Mouse (Mus musculus) stomach, postnatal 0 days (tissue): Measurements from ENCODE around the gene 2610528J11Rik.

Experiments used
- CTCF ChIP-seq: IDR thresholded peaks from 2 replicates; pipeline ENCODE4 v1.5.1; 2016; ENCODE audit warnings: antibody characterized with exemption, low read depth, mild to moderate bottlenecking, moderate library complexity
- EP300 ChIP-seq: optimal IDR thresholded peaks from 2 replicates; pipeline ENCODE3; 2016; ENCODE audit warnings: antibody characterized with exemption

DNA sequence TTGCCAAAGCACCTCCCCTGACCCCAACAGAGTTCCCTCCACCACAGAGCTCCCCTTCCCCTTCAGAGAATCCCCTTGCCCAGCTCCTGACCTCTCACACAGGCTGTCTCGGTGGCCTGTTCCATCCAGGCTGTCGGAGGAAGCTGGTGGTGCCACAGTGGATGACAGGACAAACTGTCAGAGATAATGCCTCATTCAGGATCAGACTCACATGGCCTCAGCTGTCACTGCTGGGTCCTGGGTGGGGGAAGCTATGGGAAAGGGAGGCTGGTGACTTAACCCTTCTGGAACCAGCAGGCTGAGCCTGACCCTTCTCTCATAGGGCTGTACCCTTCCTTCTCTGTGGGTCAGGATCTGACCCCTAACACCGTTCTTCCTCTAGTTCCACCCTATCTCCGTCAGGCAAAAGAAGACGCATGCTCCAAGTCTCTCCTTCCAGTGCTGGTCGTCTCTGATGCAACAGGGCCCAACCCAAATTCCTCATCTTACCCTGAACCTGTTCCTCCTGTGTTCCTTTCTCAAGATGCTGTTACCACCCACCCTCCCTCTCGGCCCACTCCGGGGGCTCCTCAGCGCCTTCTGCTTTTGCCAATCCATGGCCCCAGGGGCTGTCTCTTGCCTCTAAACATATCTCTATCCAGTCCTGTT lies 15.8 kb downstream of the 2610528J11Rik start:
- TF ChIP-seq CTCF (no peak), EP300 (no peak)
